Mouse (Mus musculus): Measurements from ENCODE around the gene Amotl1.

- no peak for TF ChIP-seq POLR2A (IDR thresholded peaks at IDR 0.05; ENCODE audit: insufficient read depth, low read depth, low read length)
- no peak for TF ChIP-seq CTCF (IDR thresholded peaks at IDR 0.05; ENCODE audit: insufficient read depth, low read depth, low read length)
Measured at GRCm38 (mm10) chr9:14632365-14633163, 12.3 kb downstream of the Amotl1 start.
